Mouse (Mus musculus): ENCODE measurements at regions not wholly inside any gene's neighbourhood (a gene's known extent, or its start where the extent isn't known, plus 50 kb on each side); places are given as distances from the start of the nearest gene placed in this dataset.

DNA sequence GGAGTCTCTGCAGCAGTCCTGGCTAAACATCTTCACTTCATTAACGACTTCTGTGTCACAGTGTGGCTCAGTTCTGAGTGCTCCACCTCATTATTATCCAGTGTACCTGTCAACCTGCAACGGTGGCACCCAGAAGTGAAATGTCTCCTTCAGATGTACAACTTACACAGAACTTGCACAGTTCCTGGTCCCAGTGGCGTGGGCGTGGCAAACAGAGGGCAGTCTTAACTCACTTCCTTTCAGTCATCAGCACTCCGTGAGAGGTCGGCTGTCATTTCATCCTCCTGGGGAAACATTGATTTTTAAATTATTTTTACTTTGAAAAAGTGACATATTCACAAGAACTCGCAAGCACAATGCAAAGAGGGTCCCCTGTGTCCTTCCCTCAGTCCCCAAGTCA is 103.6 kb upstream of the Teddm2 start:
- TF ChIP-seq CTCF (IDR thresholded peaks at IDR 0.05; ENCODE audit: extremely low read depth, insufficient read length, insufficient replicate concordance, low read depth, low read length) (no peak), POLR2A (IDR thresholded peaks at IDR 0.05; ENCODE audit: low read depth, low read length) (no peak)

Measured in small intestine, adult 2 months (tissue).